Comparison of ENCODE assay signal across 22 mouse cellular contexts in genomic region chr2:57960786-57961185, GRCm38 (mm10). TPM values are rescaled to one million over a fixed set of nuclear protein-coding genes. Genes with fewer than 3 reads are reported as not detected.
A peak's percentile ranks its signal among the peaks of the same experiment; 100 is the strongest.
DNase-seq lines count a peak whose midpoint lies in the region; TF ChIP-seq lines count a peak whose summit lies in the region.
"Had no signal": no experiment of that assay in that cellular context is flagged by ENCODE, and none has a peak within 500 bp of the region (broad histone marks: within the 10 kb centered on the region; RNA-seq: fewer than 3 reads in every experiment).

No protein-coding gene starts in this region.

- peak overlapping the region; percentile 64 for H3K27ac ChIP-seq in gastrocnemius, adult 2 months
- H3K27ac ChIP-seq in CH12.LX (ENCODE audit: insufficient read depth, low read depth): no peak overlapping the region
- H3K27ac ChIP-seq: hindbrain, postnatal 0 days; limb, embryonic 10.5 days; liver, embryonic 12.5 days; lung, embryonic 15.5 days had no signal

- H3K27me3 ChIP-seq in CH12.LX (replicated peaks): no peaks in the 10 kb centered on the region
- H3K27me3 ChIP-seq: heart, embryonic 12.5 days; liver, embryonic 12.5 days; lung, embryonic 15.5 days had no signal

- no peak for TF ChIP-seq EP300 in CH12.LX (IDR thresholded peaks at IDR 0.05; ENCODE audit: low read length)

- H3K4me1 ChIP-seq in CH12.LX (ENCODE audit: control insufficient read depth in 1 of 2, insufficient read depth in 2 of 2): no peaks in the 10 kb centered on the region
- H3K4me1 ChIP-seq: heart, embryonic 12.5 days; limb, embryonic 10.5 days; liver, embryonic 12.5 days; lung, embryonic 15.5 days had no signal

- H3K79me2 ChIP-seq in CH12.LX (replicated peaks; ENCODE audit: control insufficient read depth, extremely low read depth, insufficient read depth, poor library complexity, severe bottlenecking): no peaks in the 10 kb centered on the region

- intact Hi-C loops in gastrocnemius, adult 2 months (cut with DNase I): no loop called here

- dilution Hi-C loops in CH12.LX (cut with MboI; ENCODE audit: extremely low pct_ligation_motif_present, extremely low pct_unique_long_range_greater_than_20kb, low sequenced_read_pairs): no loop called here

- DNase-seq in gastrocnemius, adult 2 months: no peak
- DNase-seq in gastrocnemius, postnatal 4 days (ENCODE audit: low spot score in 2 of 2): no peak
- DNase-seq in CH12.LX (ENCODE audit: extremely low read depth): no peak
- DNase-seq in cerebellum, adult 18-20 months: peak; percentile 68 to 81
- DNase-seq in layer of hippocampus, adult 8-10 months (ENCODE audit: low spot score in 2 of 2): peak; percentile 31 to 71
- DNase-seq in adrenal gland, adult 8-10 months: no peak
- no peak for DNase-seq in testis, postnatal 14 days (ENCODE audit: low spot score)
- DNase-seq: adrenal gland, adult 2 months; forebrain, postnatal 0 days; gastrocnemius, postnatal 36 days; heart, postnatal 4 days; kidney, adult 18-20 months; kidney, postnatal 4 days; thymus, postnatal 4 days had no signal

- peak overlapping the region; percentile 75; the same call in 1 of the 2 replicates for H3K4me2 ChIP-seq in CH12.LX (ENCODE audit: insufficient read depth, low read depth, poor library complexity, severe bottlenecking)
- H3K4me2 ChIP-seq: heart, embryonic 12.5 days; liver, embryonic 12.5 days; lung, embryonic 15.5 days had no signal

- no peak for TF ChIP-seq POLR2A in CH12.LX (IDR thresholded peaks at IDR 0.05; ENCODE audit: low read depth, low read length)

- H3K36me3 ChIP-seq in CH12.LX (replicated peaks in 1 of 2; ENCODE audit: control insufficient read depth in 1 of 2, insufficient read depth in 1 of 2, low read length in 1 of 2): no peaks in the 10 kb centered on the region
- H3K36me3 ChIP-seq: heart, embryonic 12.5 days; limb, embryonic 10.5 days; liver, embryonic 12.5 days; lung, embryonic 15.5 days had no signal

- in situ Hi-C loops in CH12.LX (cut with MboI; ENCODE audit: low pct_ligation_motif_present, low pct_unique_long_range_greater_than_20kb, low sequenced_read_pairs): no loop called here

- no peak for TF ChIP-seq RAD21 in CH12.LX (IDR thresholded peaks at IDR 0.05; ENCODE audit: low read depth, low read length)

- no peak for TF ChIP-seq CTCF in gastrocnemius, adult 2 months (IDR thresholded peaks at IDR 0.05)
- TF ChIP-seq CTCF in CH12.LX (conservative IDR thresholded peaks at IDR 0.05 in 1 of 2, IDR thresholded peaks at IDR 0.05 in 1 of 2; ENCODE audit: low read depth in 2 of 2, low read length in 2 of 2): no peak

- H3K9ac ChIP-seq in CH12.LX (ENCODE audit: insufficient read depth, low read depth): no peak overlapping the region
- H3K9ac ChIP-seq: forebrain, postnatal 0 days; heart, embryonic 12.5 days; liver, embryonic 12.5 days; lung, embryonic 15.5 days had no signal

- H3K4me3 ChIP-seq in gastrocnemius, adult 2 months: peak overlapping the region; percentile 48
- H3K4me3 ChIP-seq in CH12.LX (replicated peaks in 1 of 3; ENCODE audit: low read depth in 2 of 3, low read length in 2 of 3, poor library complexity in 1 of 3): no peak overlapping the region
- H3K4me3 ChIP-seq: heart, embryonic 12.5 days; limb, embryonic 10.5 days; liver, embryonic 12.5 days; lung, embryonic 15.5 days had no signal

- no peaks in the 10 kb centered on the region for H3K9me3 ChIP-seq in CH12.LX (replicated peaks; ENCODE audit: low read length)
- H3K9me3 ChIP-seq: heart, embryonic 12.5 days; limb, embryonic 10.5 days; liver, embryonic 12.5 days; lung, embryonic 15.5 days had no signal

TF ChIP-seq in CH12.LX, 34 proteins besides CTCF, POLR2A, EP300 and RAD21:
- TF ChIP-seq MXI1 (IDR thresholded peaks at IDR 0.05; ENCODE audit: low read depth, low read length) (no peak), TBP (conservative IDR thresholded peaks at IDR 0.05; ENCODE audit: low read depth, low read length) (no peak), PAX5 (IDR thresholded peaks at IDR 0.05; ENCODE audit: low read length) (no peak), USF1 (IDR thresholded peaks at IDR 0.05; ENCODE audit: low read depth, low read length) (no peak), USF2 (conservative IDR thresholded peaks at IDR 0.05; ENCODE audit: low read depth, low read length) (no peak), HCFC1 (IDR thresholded peaks at IDR 0.05; ENCODE audit: low read depth, low read length) (no peak), ZKSCAN1 (IDR thresholded peaks at IDR 0.05; ENCODE audit: borderline replicate concordance, low read depth, low read length) (no peak), SIN3A (IDR thresholded peaks at IDR 0.05; ENCODE audit: low read length) (no peak), POLR2AphosphoS2 (IDR thresholded peaks at IDR 0.05; ENCODE audit: low read depth, low read length) (no peak), JUN (IDR thresholded peaks at IDR 0.05; ENCODE audit: insufficient read depth, low read depth, low read length) (no peak), UBTF (IDR thresholded peaks at IDR 0.05; ENCODE audit: low read depth, low read length) (no peak), MAFK (IDR thresholded peaks at IDR 0.05; ENCODE audit: insufficient replicate concordance, low read length) (no peak), JUND (conservative IDR thresholded peaks at IDR 0.05; ENCODE audit: low read depth, low read length) (no peak), ZMIZ1 (IDR thresholded peaks at IDR 0.05; ENCODE audit: low read depth, low read length) (no peak), SMC3 (IDR thresholded peaks at IDR 0.05; ENCODE audit: low read depth, low read length) (no peak), ETS1 (conservative IDR thresholded peaks at IDR 0.05; ENCODE audit: low read depth, low read length) (no peak), ELF1 (IDR thresholded peaks at IDR 0.05; ENCODE audit: low read depth, low read length) (no peak), IRF4 (IDR thresholded peaks at IDR 0.05; ENCODE audit: low read depth, low read length) (no peak)

RNA-seq across cellular contexts. Expression of gene Galnt5, which starts 36.9 kb away (rescaled TPM):
- total RNA-seq in gastrocnemius, adult 2 months (2021): 1 to 10 TPM in 1 of 2 experiments, under 1 TPM in 1; 0.38 to 2.0 TPM
- total RNA-seq in gastrocnemius, postnatal 4 days (2021): 1 to 10 TPM; 3.1 to 3.9 TPM
- total RNA-seq in CH12.LX (2012; rRNA removed) (0.04 TPM in 1 of 2 replicates, not detected in the other), CH12.LX (2014; rRNA removed) (not detected in 2 replicates)
- polyA plus RNA-seq in CH12.LX (2012; ENCODE audit: insufficient read length, low read depth): not detected in 2 replicates
- total RNA-seq in layer of hippocampus, adult 8-10 months (2022): under 1 TPM in 3 of 4 experiments, not detected in 1; 0.18 to 0.43 (median 0.25) TPM
- not detected for total RNA-seq in adrenal gland, adult 8-10 months (2022)
- total RNA-seq: adrenal gland, adult 2 months; ES-E14 had no signal
- polyA plus RNA-seq: adrenal gland, adult 2 months; C2C12; midbrain, embryonic 16.5 days had no signal

Comparison
In these comparisons a context has a peak if more than half of its experiments do, and no peak if none do; other contexts are left out.
1. DNase-seq: peak in cerebellum, adult 18-20 months (2 of 2) and layer of hippocampus, adult 8-10 months (2 of 2); none in gastrocnemius, adult 2 months (single experiment), gastrocnemius, postnatal 4 days (0 of 2), CH12.LX (single experiment), adrenal gland, adult 8-10 months (single experiment) and testis, postnatal 14 days (single experiment).